Mouse (Mus musculus) kidney, postnatal 14 days (tissue): ENCODE data around the gene Crim1.

Source experiments
- DNase-seq: peaks from one replicate; pipeline ENCODE4 v3.0.0; 2022; ENCODE audit warnings: mixed read lengths

The Crim1 gene

DNA sequence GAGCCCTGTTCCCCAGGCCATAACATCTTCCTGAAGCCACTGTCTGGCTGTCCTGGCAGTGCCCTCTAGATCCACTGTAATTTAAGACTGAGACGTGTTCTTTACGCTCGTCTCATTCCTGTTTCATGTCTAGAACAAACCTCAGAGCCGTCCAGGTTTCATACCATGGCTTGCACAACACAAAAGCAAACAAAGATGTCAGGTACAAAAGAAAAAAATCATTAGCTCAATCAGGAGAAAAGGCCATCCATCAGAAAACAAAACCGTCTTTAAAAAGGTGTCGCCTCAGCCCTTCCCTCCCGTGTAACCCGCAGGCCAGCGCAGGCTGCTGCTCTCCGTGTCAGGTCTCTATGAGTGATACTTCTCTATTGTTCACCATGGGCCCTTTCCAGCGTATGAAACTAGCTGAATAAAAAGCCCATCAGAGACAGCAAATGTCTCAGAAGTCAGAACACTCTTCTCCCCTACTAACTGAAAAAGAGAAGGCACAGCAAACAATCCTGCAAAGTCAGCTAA lies 179.7 kb downstream of the Crim1 start:
- DNase-seq = no peak

DNA sequence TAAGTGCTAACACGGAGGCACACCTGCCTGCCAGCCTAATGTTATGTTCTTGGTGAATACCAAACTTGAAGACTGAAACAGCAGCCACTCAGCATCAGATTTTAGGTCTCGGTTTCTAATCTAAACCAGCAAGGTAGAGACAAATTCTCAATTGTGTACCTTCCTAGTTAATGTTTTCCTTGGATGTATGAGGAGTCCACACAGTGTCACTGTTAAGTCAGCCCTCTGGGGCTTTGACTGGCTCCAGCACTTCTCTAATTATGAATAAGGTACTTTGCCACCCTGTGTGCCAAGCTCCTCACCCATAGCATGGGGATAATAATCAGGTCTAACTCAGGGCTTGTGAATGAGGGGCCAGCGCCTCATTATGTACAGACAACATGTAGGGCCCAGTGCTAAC lies 182.3 kb downstream of the Crim1 start:
- no peak for DNase-seq

GRCm38 (mm10) chr17:78387665-78388064 lies 187.6 kb downstream of the Crim1 start:
- DNase-seq = no peak

GRCm38 (mm10) chr17:78388101-78388847 lies 188.2 kb downstream of the Crim1 start:
- DNase-seq = peak; percentile 43

DNA sequence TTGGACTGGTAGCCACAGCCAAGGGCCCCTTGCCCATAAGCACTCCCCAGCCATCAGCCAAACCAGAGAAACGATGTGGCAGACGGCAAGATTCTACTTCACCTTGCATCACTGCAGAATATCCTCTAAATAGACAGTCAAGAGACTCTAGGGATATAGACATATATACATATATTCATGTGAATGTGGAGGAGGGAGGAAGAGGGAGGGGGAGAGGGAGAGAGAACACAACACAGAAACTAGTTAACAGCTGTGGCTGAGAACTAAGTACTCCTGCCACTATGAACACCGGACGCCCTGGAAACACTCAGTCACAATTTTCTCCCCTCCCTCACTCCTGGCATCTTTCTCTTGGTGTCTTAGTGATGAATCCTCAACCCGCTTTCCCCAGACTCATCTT lies 189.5 kb downstream of the Crim1 start:
- no peak for DNase-seq

DNA sequence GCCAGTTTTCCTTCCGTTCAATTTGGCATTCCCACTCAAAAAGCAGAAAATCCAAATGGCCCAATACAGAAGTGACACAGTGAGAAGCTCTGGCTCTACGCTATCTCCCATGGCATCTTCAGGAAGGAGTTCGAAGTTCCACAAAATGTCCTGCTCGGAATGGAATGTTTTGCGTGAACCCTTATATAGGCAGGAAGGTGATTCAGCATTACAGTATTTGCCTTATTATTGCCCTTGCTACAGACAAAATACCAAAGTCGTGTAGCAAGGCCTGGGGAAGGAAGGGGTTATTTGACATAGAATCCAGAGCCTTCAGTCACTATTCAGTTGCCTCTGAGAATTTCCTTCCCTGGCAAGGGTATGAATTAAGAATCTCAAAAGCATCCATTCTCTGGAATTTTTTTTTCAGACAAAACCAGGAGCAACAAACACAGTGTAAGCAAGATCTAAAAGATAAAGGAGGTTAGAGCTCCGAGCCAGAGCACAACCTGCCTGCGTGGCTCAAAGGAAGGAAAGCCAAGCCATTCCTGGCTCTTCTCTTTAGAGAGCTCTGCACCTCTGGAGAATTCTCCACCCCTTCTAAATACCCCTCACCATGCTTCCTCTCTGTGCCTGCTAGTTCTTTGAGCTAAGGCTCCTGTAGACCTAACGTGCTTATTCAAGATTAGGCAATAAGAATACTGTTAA lies 192.5 kb downstream of the Crim1 start:
- DNase-seq = no peak

- DNase-seq = no peak
These were observed 200.2 kb downstream of the Crim1 start for GRCm38 (mm10) chr17:78400130-78400840.

GRCm38 (mm10) chr17:78401311-78401710 lies 201.3 kb downstream of the Crim1 start:
- DNase-seq = peak; percentile 41

DNA sequence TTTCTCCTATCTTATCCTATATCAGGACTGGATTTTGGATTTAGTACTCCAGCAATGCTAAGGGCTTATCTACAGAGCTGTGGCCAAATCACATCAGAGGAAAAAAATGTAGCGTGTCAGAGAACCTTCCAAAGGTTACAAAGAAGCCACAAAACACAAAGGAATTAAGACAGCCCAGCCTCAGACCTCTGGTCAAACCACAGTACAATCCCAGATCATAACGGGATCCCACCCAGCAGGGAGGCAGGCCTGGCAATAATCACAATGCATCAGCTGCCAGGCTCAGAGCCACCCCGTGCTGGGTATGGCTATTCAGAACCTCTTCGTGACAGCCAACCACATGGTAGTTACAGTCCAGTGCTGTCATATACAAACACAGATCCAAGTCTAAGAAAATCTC lies 201.7 kb downstream of the Crim1 start:
- DNase-seq = no peak

DNA sequence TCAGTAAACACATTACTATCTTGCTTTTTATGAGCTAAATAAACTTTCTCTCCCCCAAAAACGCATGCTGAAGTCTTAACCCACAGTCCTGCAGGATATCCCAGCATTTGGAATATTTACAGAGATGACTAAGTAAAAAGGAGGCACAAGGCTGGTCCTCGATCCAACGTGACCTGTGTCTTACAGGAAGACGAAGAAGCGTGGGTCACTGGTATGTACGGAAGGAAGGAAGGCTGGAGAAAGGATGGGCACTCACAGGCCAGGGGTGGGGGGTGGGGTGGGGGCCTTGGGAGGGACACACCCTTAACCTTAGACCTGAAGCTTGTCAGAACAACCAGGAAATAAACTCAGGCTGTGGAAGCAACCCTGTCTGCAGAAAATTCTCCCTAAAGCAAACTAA lies 202.1 kb downstream of the Crim1 start:
- DNase-seq = no peak

GRCm38 (mm10) chr17:78403229-78403628 lies 203.2 kb downstream of the Crim1 start:
- DNase-seq = no peak

DNA sequence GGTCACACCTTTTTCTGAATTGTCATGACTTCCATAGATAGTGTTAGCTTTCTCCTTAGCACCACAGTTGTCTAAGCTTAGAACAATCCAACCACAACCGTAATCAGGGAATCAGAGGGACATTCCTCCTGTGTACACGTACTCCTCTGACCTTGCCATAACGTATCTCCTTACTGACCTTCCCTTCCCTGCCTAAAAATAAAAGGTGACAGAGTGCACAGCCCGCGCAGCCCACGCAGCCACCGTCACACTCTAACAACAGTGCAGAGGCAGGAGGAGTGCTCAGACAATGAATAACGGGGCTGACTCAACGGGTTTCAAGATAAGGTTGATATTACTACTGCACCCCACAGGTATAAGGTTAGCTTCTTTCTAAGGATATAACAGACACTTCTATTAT lies 203.8 kb downstream of the Crim1 start:
- no peak for DNase-seq

GRCm38 (mm10) chr17:78405336-78405735 lies 205.3 kb downstream of the Crim1 start:
- DNase-seq = no peak

DNA sequence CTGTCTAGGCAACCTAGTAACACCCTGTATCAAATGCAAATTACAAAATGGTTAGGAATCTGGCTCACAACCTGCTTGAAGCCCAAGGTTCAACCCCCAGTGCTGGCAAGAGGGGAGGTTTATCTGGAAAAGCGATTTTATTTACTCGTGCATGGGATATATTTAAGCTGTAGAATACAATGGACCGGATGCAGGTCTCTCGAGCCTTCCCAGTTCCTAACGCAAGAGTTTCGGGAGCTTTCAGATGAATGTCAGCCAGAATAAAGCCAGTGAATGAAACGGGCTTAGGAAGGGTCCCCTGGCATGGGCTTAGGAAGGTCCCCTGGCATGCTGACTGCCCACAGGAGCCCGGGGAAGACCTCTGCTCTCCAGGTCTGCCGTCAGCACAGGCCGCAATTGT lies 206.8 kb downstream of the Crim1 start:
- DNase-seq = no peak

DNA sequence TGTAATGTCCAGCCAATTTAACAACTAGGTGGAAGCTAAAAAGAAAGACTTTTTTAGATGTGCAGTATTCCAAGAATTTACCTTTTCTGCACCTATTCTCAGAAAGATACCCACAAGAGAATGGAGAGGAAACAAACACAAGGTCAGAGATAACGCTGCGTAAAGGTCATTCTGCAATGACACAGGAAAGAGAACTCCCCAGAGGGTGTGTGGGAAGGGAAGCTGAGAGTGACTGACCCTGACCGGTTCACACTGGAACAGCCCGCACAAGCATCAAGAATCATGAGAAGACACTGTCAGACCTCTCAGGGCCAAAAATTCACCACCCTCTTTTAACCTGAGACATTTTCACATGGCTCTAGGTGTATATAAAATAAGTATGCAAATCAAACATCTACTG lies 207.5 kb downstream of the Crim1 start:
- DNase-seq = peak; percentile 53

DNA sequence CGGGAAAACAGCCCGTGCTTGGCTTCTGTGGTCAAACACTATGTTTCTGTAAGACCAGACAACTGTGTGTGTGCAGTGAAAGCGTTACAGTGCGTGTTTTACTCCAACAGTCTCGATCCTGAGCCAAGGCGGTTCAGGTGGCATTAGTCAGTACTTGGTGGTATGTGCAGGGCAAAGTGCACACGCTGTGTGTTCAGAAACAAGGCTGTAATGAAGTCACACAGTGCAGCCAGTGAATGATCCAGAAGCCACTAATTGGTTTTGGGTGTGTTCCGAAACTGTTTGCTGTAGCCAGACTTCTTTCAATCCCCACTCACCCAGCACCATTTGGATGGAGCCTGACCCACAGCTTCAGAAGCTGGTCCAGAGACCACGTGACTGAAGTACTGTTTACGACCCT lies 208.3 kb downstream of the Crim1 start:
- no peak for DNase-seq

- DNase-seq = no peak
These were observed 209.9 kb downstream of the Crim1 start for GRCm38 (mm10) chr17:78409900-78410299.

DNA sequence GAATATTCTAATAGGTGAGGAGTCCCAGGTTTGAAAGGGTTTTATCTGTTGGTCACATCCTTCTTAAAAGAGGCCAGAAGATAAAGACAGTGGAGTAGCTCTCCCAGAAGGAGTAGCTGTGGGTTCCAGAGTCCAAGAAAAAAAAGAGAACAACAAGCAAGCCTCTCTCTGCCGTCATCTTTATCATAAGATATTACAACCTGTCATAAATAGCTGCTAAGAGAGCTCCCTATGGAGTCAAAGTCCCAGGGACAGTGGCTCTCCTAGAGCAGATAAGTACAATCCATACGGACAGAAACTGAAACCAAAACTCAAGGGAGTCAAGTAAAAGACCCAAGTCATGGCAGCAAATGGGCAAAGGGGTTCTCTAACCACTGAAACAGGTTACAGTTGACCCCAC lies 215.2 kb downstream of the Crim1 start:
- DNase-seq = no peak

GRCm38 (mm10) chr17:78417381-78418281 lies 217.6 kb downstream of the Crim1 start, which contains the start of gene Fez2:
Gene Fez2, minus strand, starts transcription at chr17:78418152.
- peak; percentile 96 for DNase-seq

- no peak for DNase-seq
These were observed 219.2 kb downstream of the Crim1 start for GRCm38 (mm10) chr17:78419216-78419615.

- DNase-seq = no peak
These were observed 225.0 kb downstream of the Crim1 start for GRCm38 (mm10) chr17:78425026-78425425.
